In genomic region chr9:86714089-86714488, GRCm38 (mm10) we compare ENCODE assay signal across 20 mouse cellular contexts. TPM values are rescaled to one million over a fixed set of nuclear protein-coding genes. Genes with fewer than 3 reads are reported as not detected.
A peak's percentile ranks its signal among the peaks of the same experiment; 100 is the strongest.
DNase-seq lines count a peak whose midpoint lies in the region; ATAC-seq and TF ChIP-seq lines count a peak whose summit lies in the region.
"Had no signal": no experiment of that assay in that cellular context is flagged by ENCODE, and none has a peak within 500 bp of the region (broad histone marks: within the 10 kb centered on the region; RNA-seq: fewer than 3 reads in every experiment).

No protein-coding gene starts in this region.

- peak; percentile 47 for DNase-seq in layer of hippocampus, adult 11-12 months (ENCODE audit: low spot score)
- DNase-seq in layer of hippocampus, postnatal 25 days (ENCODE audit: extremely low spot score in 1 of 2, low spot score in 1 of 2), result no peak
- peak; percentile 61 for DNase-seq in brain, embryonic 14.5 days (ENCODE audit: low read depth)
- DNase-seq in forebrain, postnatal 0 days, result peak; percentile 35
- DNase-seq in adrenal gland, adult 18-20 months (ENCODE audit: low spot score in 2 of 2), result no peak
- DNase-seq in embryo, embryonic 9.5 days (ENCODE audit: extremely low spot score), result no peak
- DNase-seq: adrenal gland, adult 8-10 months; adrenal gland, postnatal 36 days; cerebellum, adult 11-12 months; cerebellum, adult 9-10 months; cerebellum, postnatal 25 days; gastrocnemius, postnatal 14 days; heart, adult 2 months; heart, postnatal 14 days had no signal

- no peaks in the 10 kb centered on the region for H3K36me3 ChIP-seq in forebrain, postnatal 0 days (ENCODE audit: insufficient read depth)
- H3K36me3 ChIP-seq: embryonic facial prominence, embryonic 13.5 days; heart, embryonic 15.5 days; hindbrain, embryonic 10.5 days; intestine, embryonic 15.5 days had no signal

- no peak for TF ChIP-seq POLR2A in brain, embryonic 14.5 days (IDR thresholded peaks at IDR 0.05; ENCODE audit: borderline replicate concordance, extremely low read depth, insufficient read depth, insufficient read length, poor library complexity, severe bottlenecking)

- TF ChIP-seq CTCF in brain, embryonic 14.5 days (IDR thresholded peaks at IDR 0.05; ENCODE audit: borderline replicate concordance, extremely low read depth, insufficient read depth, insufficient read length), result no peak
- TF ChIP-seq CTCF in forebrain, postnatal 0 days (IDR thresholded peaks at IDR 0.05; ENCODE audit: low read depth), result no peak

- no peak overlapping the region for H3K4me3 ChIP-seq in forebrain, postnatal 0 days (ENCODE audit: low read depth, low read length)
- H3K4me3 ChIP-seq: embryonic facial prominence, embryonic 13.5 days; heart, adult 2 months; heart, embryonic 15.5 days; hindbrain, embryonic 10.5 days; intestine, embryonic 15.5 days had no signal

- 54% methylated on average over 3 of the region's 3 CpGs for WGBS in forebrain, postnatal 0 days

- H3K27me3 ChIP-seq in forebrain, postnatal 0 days (ENCODE audit: insufficient read depth, low read length), result no peaks in the 10 kb centered on the region
- H3K27me3 ChIP-seq: embryonic facial prominence, embryonic 13.5 days; heart, embryonic 15.5 days; intestine, embryonic 15.5 days had no signal

- no peak overlapping the region for H3K9ac ChIP-seq in forebrain, postnatal 0 days
- H3K9ac ChIP-seq: embryonic facial prominence, embryonic 13.5 days; heart, embryonic 15.5 days; hindbrain, embryonic 14.5 days; intestine, embryonic 15.5 days had no signal

- no peak overlapping the region for H3K27ac ChIP-seq in forebrain, postnatal 0 days (ENCODE audit: low read depth, low read length)
- H3K27ac ChIP-seq: embryonic facial prominence, embryonic 13.5 days; heart, adult 2 months; heart, embryonic 15.5 days; hindbrain, embryonic 10.5 days; hindbrain, embryonic 14.5 days; intestine, embryonic 15.5 days had no signal

- peak; percentile 65 for ATAC-seq in forebrain, postnatal 0 days
- ATAC-seq: intestine, embryonic 15.5 days had no signal

- H3K9me3 ChIP-seq in forebrain, postnatal 0 days (ENCODE audit: low read length), result no peaks in the 10 kb centered on the region
- H3K9me3 ChIP-seq: embryonic facial prominence, embryonic 13.5 days; heart, embryonic 15.5 days; hindbrain, embryonic 10.5 days; intestine, embryonic 15.5 days had no signal

- H3K4me1 ChIP-seq in forebrain, postnatal 0 days (ENCODE audit: insufficient read depth), result no peaks in the 10 kb centered on the region
- H3K4me1 ChIP-seq: embryonic facial prominence, embryonic 13.5 days; hindbrain, embryonic 10.5 days; intestine, embryonic 15.5 days had no signal

- no peak overlapping the region for H3K4me2 ChIP-seq in forebrain, postnatal 0 days (ENCODE audit: low read depth)
- H3K4me2 ChIP-seq: embryonic facial prominence, embryonic 13.5 days; heart, embryonic 11.5 days; heart, embryonic 15.5 days; hindbrain, embryonic 14.5 days; intestine, embryonic 15.5 days had no signal

RNA-seq across cellular contexts. Expression of gene Me1, which starts 18.3 kb away (rescaled TPM):
- 10 to 100 TPM; 65.7 to 68.1 TPM for total RNA-seq in layer of hippocampus, postnatal 25 days (2021)
- 13.1 and 26.8 TPM in 2 replicates for polyA plus RNA-seq in brain, embryonic 14.5 days (2012; rRNA removed)
- total RNA-seq in forebrain, postnatal 0 days (2014; rRNA removed), result 26.2 and 26.6 TPM in 2 replicates
- 38.4 and 47.2 TPM in 2 replicates for polyA plus RNA-seq in forebrain, postnatal 0 days (2015; fragmentation: Nextera tagmentation; extraction: Ambion mirVana)
- 1,000 to 10,000 TPM; 1,361 to 1,780 TPM for total RNA-seq in adrenal gland, adult 18-20 months (2021)

RNA-seq across cellular contexts. Expression of gene Prss35, which starts 29.4 kb away (rescaled TPM):
- total RNA-seq in layer of hippocampus, postnatal 25 days (2021), result 1 to 10 TPM; 6.5 to 7.7 TPM
- polyA plus RNA-seq in brain, embryonic 14.5 days (2012; rRNA removed), result 1.8 and 3.4 TPM in 2 replicates
- total RNA-seq in forebrain, postnatal 0 days (2014; rRNA removed), result 2.8 and 4.4 TPM in 2 replicates
- 3.1 and 3.9 TPM in 2 replicates for polyA plus RNA-seq in forebrain, postnatal 0 days (2015; fragmentation: Nextera tagmentation; extraction: Ambion mirVana)
- 100 to 1,000 TPM; 136 to 445 TPM for total RNA-seq in adrenal gland, adult 18-20 months (2021)

Comparison
In these comparisons a context has a peak if more than half of its experiments do, and no peak if none do; other contexts are left out.
1. DNase-seq: peak in layer of hippocampus, adult 11-12 months (single experiment), brain, embryonic 14.5 days (single experiment) and forebrain, postnatal 0 days (single experiment); none in layer of hippocampus, postnatal 25 days (0 of 2), adrenal gland, adult 18-20 months (0 of 2) and embryo, embryonic 9.5 days (single experiment).
2. RNA of gene Me1, which starts 18.3 kb away (total RNA-seq): 1,361 to 1,780 TPM in adrenal gland, adult 18-20 months; 65.7 to 68.1 TPM in layer of hippocampus, postnatal 25 days and 26.2 to 26.6 TPM in forebrain, postnatal 0 days; every median in the first group is over 10 times any median in the second.
3. RNA of gene Prss35, which starts 29.4 kb away (total RNA-seq): 136 to 445 TPM in adrenal gland, adult 18-20 months; 6.5 to 7.7 TPM in layer of hippocampus, postnatal 25 days and 2.8 to 4.4 TPM in forebrain, postnatal 0 days; every median in the first group is over 10 times any median in the second.